In the genomic region with DNA sequence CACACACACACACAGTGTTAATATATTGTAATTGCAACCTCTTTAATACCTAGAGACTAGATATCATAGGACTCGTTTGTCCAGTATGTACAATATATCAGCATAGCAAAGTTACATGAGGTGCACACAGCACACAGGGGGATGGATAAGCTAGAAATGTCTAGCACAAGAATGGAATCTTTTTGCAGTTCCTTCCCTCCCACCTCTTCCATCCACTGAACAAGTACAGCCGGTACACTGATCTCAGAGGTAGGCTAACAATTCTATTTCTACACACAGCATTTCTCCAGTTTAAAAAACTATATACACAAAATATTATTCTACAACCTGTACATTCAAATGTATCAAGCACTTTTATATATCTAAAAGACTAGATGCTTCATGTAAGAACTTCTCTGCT, we compare ENCODE assay signal across 25 mouse cellular contexts.
"Had no signal": no experiment of that assay in that cellular context is flagged by ENCODE, and none has a peak within 500 bp of the region (broad histone marks: within the 10 kb centered on the region; RNA-seq: fewer than 3 reads in every experiment).

No protein-coding gene starts in this region.

- H3K27ac ChIP-seq: hindbrain, embryonic 10.5 days; hindbrain, embryonic 12.5 days; hindbrain, embryonic 14.5 days; intestine, embryonic 15.5 days; layer of hippocampus, adult 2 months; left cerebral cortex, adult 2 months; limb, embryonic 10.5 days; limb, embryonic 12.5 days; liver, embryonic 13.5 days had no signal

- ATAC-seq: forebrain, postnatal 0 days; hindbrain, embryonic 16.5 days; inflammation-experienced regulatory T-cells, adult 6 months; intestine, embryonic 15.5 days; intestine, postnatal 0 days had no signal

- DNase-seq: forebrain, postnatal 0 days; gastrocnemius, postnatal 14 days; gastrocnemius, postnatal 36 days; heart, adult 18-20 months; heart, postnatal 10 days; heart, postnatal 4 days; kidney, adult 18-20 months; kidney, adult 8-10 months; kidney, postnatal 10 days; kidney, postnatal 25 days; kidney, postnatal 4 days; liver; liver, embryonic 13.5 days had no signal

- H3K4me3 ChIP-seq: heart, embryonic 12.5 days; hindbrain, embryonic 10.5 days; hindbrain, embryonic 12.5 days; intestine, embryonic 15.5 days; layer of hippocampus, adult 2 months; left cerebral cortex, adult 2 months; limb, embryonic 10.5 days; limb, embryonic 12.5 days; liver, embryonic 13.5 days had no signal
